Comparison of ENCODE assay signal across 15 mouse cellular contexts in the genomic region with DNA sequence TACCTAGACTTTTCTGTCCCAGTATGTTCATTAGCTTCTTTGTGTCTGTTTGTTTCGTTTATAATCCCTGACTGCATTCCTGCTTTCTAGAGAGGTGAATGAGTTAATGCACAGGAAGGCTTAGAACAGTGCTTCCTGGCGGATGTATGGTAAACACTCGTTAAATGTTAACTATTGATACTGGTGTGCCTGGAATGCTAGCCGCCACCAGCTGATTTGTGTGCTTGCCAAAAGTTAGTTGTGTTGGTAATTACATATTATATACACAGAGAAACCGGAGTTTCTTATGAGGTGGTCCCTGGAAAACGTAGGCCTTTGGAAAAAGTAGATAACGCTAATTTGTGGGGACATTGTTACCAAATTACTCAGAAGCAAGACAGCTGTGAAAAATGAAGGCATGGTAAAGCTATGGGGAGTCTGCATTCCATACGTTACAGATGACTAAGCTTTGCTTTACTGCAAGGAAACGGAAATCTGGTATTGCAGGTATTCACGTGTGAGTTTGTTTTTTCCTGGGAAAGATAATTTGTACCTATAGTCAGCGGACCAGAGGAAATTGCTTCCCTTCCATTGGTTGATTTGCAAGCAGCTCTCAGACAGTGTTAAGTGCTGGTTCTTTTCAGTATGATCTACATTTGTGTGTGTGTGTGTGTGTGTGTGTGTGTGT.
A peak's percentile ranks its signal among the peaks of the same experiment; 100 is the strongest.
DNase-seq lines count a peak whose midpoint lies in the region; ATAC-seq and TF ChIP-seq lines count a peak whose summit lies in the region.
"Had no signal": no experiment of that assay in that cellular context is flagged by ENCODE, and none has a peak within 500 bp of the region (broad histone marks: within the 10 kb centered on the region; RNA-seq: fewer than 3 reads in every experiment).

No protein-coding gene starts in this region.

- TF ChIP-seq CTCF in C2C12 (IDR thresholded peaks at IDR 0.05; ENCODE audit: control insufficient read depth, insufficient read depth, insufficient read length): no peak

- peak overlapping the region; percentile 68 for H3K27ac ChIP-seq in liver, embryonic 13.5 days
- H3K27ac ChIP-seq: heart, adult 2 months; neural tube, embryonic 12.5 days had no signal

- H3ac ChIP-seq in C2C12 (ENCODE audit: control insufficient read depth, insufficient read length, low read depth): no peak overlapping the region

- H3K4me3 ChIP-seq in C2C12 (ENCODE audit: insufficient read depth, poor library complexity, severe bottlenecking): no peak overlapping the region
- no peak overlapping the region for H3K4me3 ChIP-seq in liver, embryonic 13.5 days (replicated peaks)
- H3K4me3 ChIP-seq: heart, adult 2 months; hindbrain, embryonic 10.5 days; neural tube, embryonic 12.5 days had no signal

- peaks cover 46% of the 10 kb centered on the region for H3K36me3 ChIP-seq in C2C12 (ENCODE audit: control insufficient read depth, insufficient read depth)
- no peaks in the 10 kb centered on the region for H3K36me3 ChIP-seq in liver, embryonic 13.5 days
- H3K36me3 ChIP-seq: hindbrain, embryonic 10.5 days; neural tube, embryonic 12.5 days had no signal

- no peaks in the 10 kb centered on the region for H3K27me3 ChIP-seq in C2C12 (ENCODE audit: control insufficient read depth, insufficient read depth, insufficient read length)
- no peaks in the 10 kb centered on the region for H3K27me3 ChIP-seq in liver, embryonic 13.5 days
- H3K27me3 ChIP-seq: neural tube, embryonic 12.5 days had no signal

- no peak overlapping the region for H3K9ac ChIP-seq in liver, embryonic 13.5 days
- H3K9ac ChIP-seq: neural tube, embryonic 12.5 days had no signal

- peak; percentile 13 for DNase-seq in kidney, adult 18-20 months
- DNase-seq in kidney, postnatal 10 days: no peak
- DNase-seq in forelimb bud, embryonic 11.5 days (ENCODE audit: low read depth, low spot score): peak; percentile 41
- no peak for DNase-seq in liver, embryonic 13.5 days
- DNase-seq in thymus, postnatal 10 days (ENCODE audit: low spot score in 2 of 2): no peak
- no peak for DNase-seq in layer of hippocampus, postnatal 36 days
- DNase-seq: B cell, adult 2 months; cerebellum, postnatal 14 days; lung, adult 18-20 months had no signal

- peak; percentile 31; the same call in 1 of the 2 replicates for ATAC-seq in liver, embryonic 13.5 days (ENCODE audit: low read depth)
- ATAC-seq in monocyte, adult 5-6 weeks (replicated peaks; ENCODE audit: insufficient number of reproducible peaks, low FRiP score, low TSS enrichment, poor library complexity, severe bottlenecking): no peak

- peaks cover 89% of the 10 kb centered on the region for H3K4me1 ChIP-seq in liver, embryonic 13.5 days (replicated peaks)

- 55% methylated on average over 11 of the region's 11 CpGs for WGBS in liver, embryonic 13.5 days (ENCODE audit: insufficient replicate concordance)

- no peaks in the 10 kb centered on the region for H3K9me3 ChIP-seq in liver, embryonic 13.5 days (replicated peaks)
- H3K9me3 ChIP-seq: hindbrain, embryonic 10.5 days; neural tube, embryonic 12.5 days had no signal

- H3K4me2 ChIP-seq in liver, embryonic 13.5 days: no peak overlapping the region
- H3K4me2 ChIP-seq: midbrain, embryonic 11.5 days; neural tube, embryonic 12.5 days had no signal

- H3K79me2 ChIP-seq in C2C12 (ENCODE audit: control insufficient read depth, insufficient read depth): peaks cover 100% of the 10 kb centered on the region

- H3K79me3 ChIP-seq in C2C12 (ENCODE audit: low read depth): peaks cover 97% of the 10 kb centered on the region

TF ChIP-seq in C2C12, 6 proteins besides CTCF, POLR2A, EP300 and RAD21:
- TF ChIP-seq MYOD1 (IDR thresholded peaks at IDR 0.05; ENCODE audit: control insufficient read depth, insufficient read length, low read depth): peak; percentile 70
- TF ChIP-seq FOSL1 (IDR thresholded peaks at IDR 0.05; ENCODE audit: insufficient read depth, low read length, poor library complexity, severe bottlenecking): no peak

Comparison
In these comparisons a context has a peak if more than half of its experiments do, and no peak if none do; other contexts are left out.
1. DNase-seq: peak in kidney, adult 18-20 months (single experiment) and forelimb bud, embryonic 11.5 days (single experiment); none in kidney, postnatal 10 days (single experiment), liver, embryonic 13.5 days (single experiment), thymus, postnatal 10 days (0 of 2) and layer of hippocampus, postnatal 36 days (0 of 2).